Mouse (Mus musculus) stomach, postnatal 0 days (tissue): ENCODE results near the gene Tpra1. TPM values are rescaled to one million over a fixed set of nuclear protein-coding genes. Genes with fewer than 3 reads are reported as not detected.

ENCODE experiments used
- ATAC-seq: fragments of 200-750 bp; cut with Nextera tagmentation; 2 replicates; pipeline ENCODE4 v1.8.0; 2017; ENCODE audit not compliant: low FRiP score, low TSS enrichment
- DNase-seq: peaks from one replicate; pipeline ENCODE4 v3.0.0-alpha.2; 2016; ENCODE audit warnings: low spot score
- H3K27ac ChIP-seq: fragments of 300-500 bp; sonication (generic); replicated peaks from 2 replicates; pipeline ENCODE4 v1.5.1; 2014; ENCODE audit warnings: mild to moderate bottlenecking, control low read depth
- H3K27me3 ChIP-seq: fragments of 300-500 bp; sonication (generic); 2 replicates; pipeline ENCODE4 v1.6.1; 2014; ENCODE audit warnings: low read length; ENCODE audit not compliant: control insufficient read depth, insufficient read depth
- H3K36me3 ChIP-seq: fragments of 300-500 bp; sonication (generic); 2 replicates; pipeline ENCODE4 v1.6.1; 2014; ENCODE audit warnings: low read length, mixed read lengths; ENCODE audit not compliant: control insufficient read depth, insufficient read depth
- H3K4me1 ChIP-seq: fragments of 300-500 bp; sonication (generic); replicated peaks from 2 replicates; pipeline ENCODE4 v1.6.1; 2014; ENCODE audit warnings: antibody characterized with exemption; ENCODE audit not compliant: control insufficient read depth, insufficient read depth
- H3K4me2 ChIP-seq: fragments of 300-500 bp; sonication (generic); replicated peaks from 2 replicates; pipeline ENCODE4 v1.6.1; 2014; ENCODE audit warnings: low read depth, mild to moderate bottlenecking, control low read depth, moderate library complexity
- H3K4me3 ChIP-seq: fragments of 300-500 bp; sonication (generic); 2 replicates; pipeline ENCODE4 v1.5.1; 2014; ENCODE audit warnings: low read depth, low read length, control low read depth
- H3K9ac ChIP-seq: fragments of 300-500 bp; sonication (generic); 2 replicates; pipeline ENCODE4 v1.6.1; 2014; ENCODE audit warnings: mild to moderate bottlenecking, low read length, control low read depth, mixed read lengths
- H3K9me3 ChIP-seq: fragments of 300-500 bp; sonication (generic); 2 replicates; pipeline ENCODE4 v1.6.1; 2016; ENCODE audit warnings: low read length; ENCODE audit not compliant: control insufficient read depth
- CTCF ChIP-seq: IDR thresholded peaks from 2 replicates; pipeline ENCODE4 v1.5.1; 2016; ENCODE audit warnings: antibody characterized with exemption, low read depth, mild to moderate bottlenecking, moderate library complexity
- EP300 ChIP-seq: optimal IDR thresholded peaks from 2 replicates; pipeline ENCODE3; 2016; ENCODE audit warnings: antibody characterized with exemption
- WGBS: fragments of 180-500 bp; shearing (Covaris S2); extraction: QIAGEN DNeasy Blood & Tissue Kit; methylation state at CpG from one replicate; pipeline ENCODE4 v1.1.7; 2014; 5-methylcytosine and 5-hydroxymethylcytosine counted together
- polyA plus RNA-seq: library from polyadenylated mRNA; unstranded; fragments of >200 nt; fragmentation: Nextera tagmentation; extraction: Ambion mirVana; gene quantifications from 2 replicates; pipeline ENCODE4 v1.2.1, GENCODE M21; 2015

Gene Tpra1
- polyA plus RNA-seq = 39.8 and 42.8 TPM in 2 replicates

DNA sequence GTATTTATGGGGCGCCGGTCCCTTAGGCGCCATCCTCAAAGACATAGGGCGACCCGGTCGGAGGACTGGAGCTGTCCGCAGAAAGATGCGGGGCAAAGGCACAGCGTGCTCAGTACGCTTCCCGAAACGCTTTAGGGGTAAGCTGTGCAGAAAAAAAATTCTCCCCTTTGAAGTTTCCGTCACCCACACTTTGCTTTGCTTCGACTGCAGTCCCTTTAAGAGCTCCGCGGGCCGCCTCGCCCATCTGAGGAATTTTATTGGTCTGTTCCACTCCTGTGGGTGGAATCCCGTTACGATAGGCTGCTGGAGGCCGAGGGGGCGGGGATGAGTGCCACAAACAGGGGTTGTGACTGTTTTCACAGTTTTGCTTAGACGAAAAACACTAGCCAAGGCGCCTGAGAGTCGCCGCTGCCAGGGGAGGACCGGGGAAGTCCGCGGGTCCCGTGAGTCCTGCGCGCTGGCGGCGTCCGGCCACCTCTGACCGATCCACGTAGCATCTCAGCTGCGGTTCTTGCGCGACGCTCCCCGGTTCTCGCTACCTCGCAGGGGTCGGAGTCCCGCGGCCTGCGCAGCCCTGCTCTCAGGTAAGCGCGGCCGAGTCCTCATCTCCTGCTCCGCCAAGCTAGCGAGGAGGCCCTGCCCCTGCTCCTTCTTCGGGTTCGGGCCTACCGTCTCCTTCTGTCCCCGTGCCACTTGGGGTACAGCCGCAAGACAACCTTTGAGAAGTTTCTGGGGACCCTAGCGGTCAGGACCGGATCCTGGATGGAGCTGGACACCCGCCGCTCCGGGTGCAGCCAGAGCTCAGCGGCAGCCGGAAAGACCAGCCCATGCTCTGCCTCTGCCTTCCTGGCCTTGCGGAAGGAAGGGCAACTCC is at the start of gene Tpra1:
TSS of gene Tpra1 (plus strand) at position 305 of the 874 bp plus-strand sequence.
- Histone ChIP-seq H3K36me3 (no peaks in the 10 kb centered on the region), H3K9me3 (no peaks in the 10 kb centered on the region)

DNA sequence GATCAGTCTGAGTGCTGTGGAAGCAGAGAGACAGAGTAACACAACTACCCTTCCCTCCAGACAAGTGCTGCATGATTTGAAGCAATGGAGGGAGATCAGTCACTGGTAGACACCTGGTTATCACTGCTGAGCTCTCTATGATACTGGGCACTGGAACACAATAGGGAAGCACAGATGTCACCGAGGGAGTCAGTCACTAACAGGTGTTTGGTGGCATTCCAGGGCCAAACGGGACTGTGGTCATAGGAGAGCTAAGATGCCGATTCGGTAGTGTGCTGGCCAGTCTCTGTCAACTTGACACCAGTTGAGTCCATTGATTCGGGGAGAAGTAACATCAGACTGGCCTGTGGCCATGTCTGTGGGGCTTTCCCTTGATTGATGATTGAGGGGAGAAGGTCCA is 47.5 kb upstream of the Tpra1 start:
- Histone ChIP-seq H3K27me3 (no peaks in the 10 kb centered on the region), H3K9ac (no peak overlapping the region), H3K36me3 (no peaks in the 10 kb centered on the region), H3K4me2 (no peak overlapping the region), H3K27ac (no peak overlapping the region), H3K4me1 (no peaks in the 10 kb centered on the region), H3K4me3 (no peak overlapping the region), H3K9me3 (no peaks in the 10 kb centered on the region)
- no peak for DNase-seq
- WGBS = 74% methylated on average over 5 of the region's 5 CpGs
- TF ChIP-seq EP300 = no peak
- no peak for TF ChIP-seq CTCF
- no peak for ATAC-seq

More for the DNA sequence above, at the start of gene Tpra1:
- TF ChIP-seq CTCF = peak; percentile 45
- no peak for TF ChIP-seq EP300
- H3K9ac ChIP-seq = peak within 1 kb of the TSS; percentile 91
- no peaks in the 10 kb centered on the region for H3K27me3 ChIP-seq
- peak within 1 kb of the TSS; percentile 84 for H3K4me3 ChIP-seq
- H3K27ac ChIP-seq = peak within 1 kb of the TSS; percentile 96
- DNase-seq (peak; percentile 95), ATAC-seq (peak; percentile 90)
- peaks cover 9% of the 10 kb centered on the region for H3K4me1 ChIP-seq
- H3K4me2 ChIP-seq = peak within 1 kb of the TSS; percentile 95
- under 1% methylated on average over 66 of the region's 66 CpGs for WGBS

DNA sequence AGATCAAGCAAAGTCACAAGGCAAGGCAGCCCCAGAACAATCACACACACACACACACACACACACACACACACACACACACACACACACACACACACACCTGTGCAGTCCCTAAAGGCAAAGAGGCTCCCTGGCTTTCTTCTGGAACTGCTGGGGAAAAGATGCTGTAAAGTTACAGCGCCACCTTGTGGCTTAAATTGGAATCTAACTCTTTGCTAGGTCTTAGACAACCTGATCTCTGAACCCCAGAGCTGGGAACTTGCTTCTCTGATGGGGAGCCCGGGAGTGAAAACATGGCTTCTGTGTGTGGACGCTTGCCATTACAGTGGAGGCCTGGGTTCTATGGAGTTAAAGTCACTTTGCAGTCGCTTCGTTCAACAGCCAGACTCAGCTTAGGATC is 46.4 kb upstream of the Tpra1 start:
- Histone ChIP-seq H3K9ac (no peak overlapping the region), H3K4me3 (no peak overlapping the region), H3K36me3 (no peaks in the 10 kb centered on the region), H3K27me3 (no peaks in the 10 kb centered on the region), H3K9me3 (no peaks in the 10 kb centered on the region), H3K4me1 (no peaks in the 10 kb centered on the region), H3K4me2 (no peak overlapping the region), H3K27ac (no peak overlapping the region)
- WGBS = 22% methylated on average over 5 of the region's 5 CpGs
- peak; percentile 56 for ATAC-seq
- peak; percentile 60 for DNase-seq
- TF ChIP-seq EP300 (no peak), CTCF (peak; percentile 89)

DNA sequence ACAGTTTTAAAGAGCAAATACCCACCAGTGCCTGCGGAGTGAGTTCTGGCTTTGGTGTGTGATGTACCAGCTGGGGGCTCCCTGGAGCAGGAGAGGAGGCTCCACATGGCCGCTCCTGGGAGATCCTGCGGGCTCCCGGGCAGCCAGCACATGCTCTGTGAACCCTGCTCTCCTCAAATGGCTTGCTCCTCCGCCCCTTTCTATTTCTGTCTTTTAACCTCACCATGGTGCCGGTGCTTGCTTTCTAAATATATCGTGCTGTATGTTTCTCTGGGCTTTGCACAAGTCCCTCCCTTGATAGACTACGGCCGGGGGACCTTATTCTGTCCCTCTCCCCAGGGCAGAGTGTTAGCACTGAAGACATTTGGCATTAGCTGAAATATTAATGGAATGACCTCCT is 44.8 kb upstream of the Tpra1 start:
- Histone ChIP-seq H3K27ac (no peak overlapping the region), H3K4me2 (no peak overlapping the region), H3K36me3 (no peaks in the 10 kb centered on the region), H3K9me3 (no peaks in the 10 kb centered on the region), H3K4me1 (no peaks in the 10 kb centered on the region), H3K9ac (no peak overlapping the region), H3K27me3 (no peaks in the 10 kb centered on the region), H3K4me3 (no peak overlapping the region)
- ATAC-seq = peak; percentile 25; the same call in 1 of the 2 replicates
- DNase-seq = no peak
- 30% methylated on average over 9 of the region's 9 CpGs for WGBS
- TF ChIP-seq CTCF (peak; percentile 56), EP300 (no peak)

DNA sequence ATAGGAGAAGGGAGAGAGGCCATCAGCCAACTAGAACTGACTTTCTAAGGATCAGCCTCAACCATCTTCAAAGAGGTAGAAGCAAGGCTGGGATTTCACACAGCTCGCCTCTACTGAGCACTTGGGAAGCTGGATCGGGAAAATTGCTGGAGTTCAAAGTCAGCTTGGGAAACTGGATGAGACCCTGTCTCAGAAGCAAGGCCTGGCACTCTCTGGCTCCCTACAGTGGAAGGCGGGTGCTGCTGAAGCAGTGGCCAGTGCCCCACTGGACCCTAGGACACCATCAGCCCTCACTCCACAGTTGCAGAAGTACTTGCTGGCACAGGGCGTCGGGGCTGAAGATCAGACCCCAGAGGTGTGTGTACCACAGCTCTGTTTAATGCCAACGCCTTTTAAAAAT is 44.2 kb upstream of the Tpra1 start:
- no peaks in the 10 kb centered on the region for H3K4me1 ChIP-seq
- 78% methylated on average over 6 of the region's 6 CpGs for WGBS
- no peak for DNase-seq
- no peaks in the 10 kb centered on the region for H3K27me3 ChIP-seq
- no peak overlapping the region for H3K9ac ChIP-seq
- no peak for TF ChIP-seq CTCF
- H3K4me3 ChIP-seq = no peak overlapping the region
- H3K9me3 ChIP-seq = no peaks in the 10 kb centered on the region
- no peak overlapping the region for H3K4me2 ChIP-seq
- ATAC-seq = no peak
- no peaks in the 10 kb centered on the region for H3K36me3 ChIP-seq
- H3K27ac ChIP-seq = no peak overlapping the region

DNA sequence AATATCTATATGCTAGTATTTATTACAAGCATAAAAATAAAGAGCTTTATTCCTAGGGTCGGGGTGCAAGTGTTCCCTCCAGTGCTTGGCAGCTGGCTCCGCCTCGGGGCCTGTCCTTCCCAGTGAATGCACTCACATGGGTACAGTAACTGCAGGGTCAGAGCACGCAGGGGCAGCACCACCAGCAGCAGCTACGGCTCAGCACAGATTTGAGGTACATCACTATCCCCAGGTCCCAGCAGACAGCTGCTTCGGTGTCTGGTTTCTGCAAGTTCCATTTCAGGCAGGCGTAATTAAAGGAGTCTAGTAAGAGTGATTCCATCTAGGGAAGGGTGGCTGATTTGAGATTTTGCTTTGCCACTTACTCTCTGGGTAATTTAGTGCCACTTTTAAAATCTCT is 43.7 kb upstream of the Tpra1 start:
- Histone ChIP-seq H3K36me3 (no peaks in the 10 kb centered on the region), H3K27ac (no peak overlapping the region), H3K9me3 (no peaks in the 10 kb centered on the region), H3K4me3 (no peak overlapping the region), H3K9ac (no peak overlapping the region), H3K4me2 (no peak overlapping the region), H3K4me1 (no peaks in the 10 kb centered on the region), H3K27me3 (no peaks in the 10 kb centered on the region)
- ATAC-seq = no peak
- DNase-seq = no peak
- TF ChIP-seq CTCF = no peak
- TF ChIP-seq EP300 = no peak
- 75% methylated on average over 7 of the region's 7 CpGs for WGBS
